21 mouse cellular contexts compared by ENCODE assay signal in the genomic region with DNA sequence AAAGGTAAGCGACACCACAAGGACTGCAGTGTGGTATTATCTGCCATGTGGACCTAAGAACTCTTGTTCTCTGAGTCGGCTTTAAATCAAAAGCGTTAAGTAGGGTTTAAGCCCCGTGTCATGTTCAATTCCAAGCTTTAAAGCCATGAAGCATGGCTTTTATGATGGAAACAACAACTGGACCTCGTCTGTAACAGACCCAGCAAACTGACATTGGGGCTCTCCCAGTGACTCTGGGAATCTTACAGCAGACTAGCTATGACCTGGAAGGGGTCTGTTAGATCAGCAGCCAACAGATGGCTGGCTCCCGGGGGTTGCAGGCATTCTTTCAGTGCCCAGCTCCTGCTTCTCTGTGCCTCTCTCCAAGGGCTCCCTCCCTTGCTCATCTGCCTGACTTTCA.
A peak's percentile ranks its signal among the peaks of the same experiment; 100 is the strongest.
DNase-seq lines count a peak whose midpoint lies in the region; ATAC-seq and TF ChIP-seq lines count a peak whose summit lies in the region.
"Had no signal": no experiment of that assay in that cellular context is flagged by ENCODE, and none has a peak within 500 bp of the region (broad histone marks: within the 10 kb centered on the region; RNA-seq: fewer than 3 reads in every experiment).

No protein-coding gene starts in this region.

- no peak for TF ChIP-seq CTCF in kidney, postnatal 0 days (IDR thresholded peaks at IDR 0.05; ENCODE audit: low read depth)
- TF ChIP-seq CTCF in kidney, adult 2 months (conservative IDR thresholded peaks at IDR 0.05; ENCODE audit: insufficient read depth, insufficient read length, low read depth, low read length) = no peak
- no peak for TF ChIP-seq CTCF in stomach, postnatal 0 days (IDR thresholded peaks at IDR 0.05; ENCODE audit: low read depth)

- no peak for ATAC-seq in kidney, postnatal 0 days (replicated peaks; ENCODE audit: low FRiP score, low read depth)
- ATAC-seq in midbrain, embryonic 13.5 days = 0 out of 2 replicates have a peak, but pooled peaks have one; percentile 20
- 0 out of 2 replicates have a peak, but pooled peaks have one; percentile 31 for ATAC-seq in limb, embryonic 12.5 days (ENCODE audit: insufficient number of reproducible peaks, insufficient read depth, low FRiP score, low TSS enrichment, low read depth)
- no peak for ATAC-seq in stomach, postnatal 0 days (ENCODE audit: low FRiP score, low TSS enrichment)
- no peak for ATAC-seq in kidney, embryonic 16.5 days (ENCODE audit: low FRiP score, low TSS enrichment)
- ATAC-seq: hindbrain, postnatal 0 days had no signal

- no peaks in the 10 kb centered on the region for H3K4me1 ChIP-seq in kidney, postnatal 0 days (replicated peaks; ENCODE audit: insufficient read depth, low read length)
- no peaks in the 10 kb centered on the region for H3K4me1 ChIP-seq in kidney, adult 2 months (ENCODE audit: control insufficient read depth, insufficient read depth, low read length)
- peaks cover 10% of the 10 kb centered on the region for H3K4me1 ChIP-seq in midbrain, embryonic 13.5 days (replicated peaks)
- H3K4me1 ChIP-seq in midbrain, embryonic 10.5 days = peaks cover 22% of the 10 kb centered on the region
- peaks cover 16% of the 10 kb centered on the region; the same call in 1 of the 2 replicates for H3K4me1 ChIP-seq in limb, embryonic 12.5 days (replicated peaks)
- 0 out of 2 replicates have a peak, but pooled peaks cover 2% of the 10 kb centered on the region for H3K4me1 ChIP-seq in stomach, postnatal 0 days (replicated peaks; ENCODE audit: control insufficient read depth, insufficient read depth)
- 0 out of 2 replicates have a peak, but pooled peaks cover 10% of the 10 kb centered on the region for H3K4me1 ChIP-seq in kidney, embryonic 16.5 days (ENCODE audit: insufficient read depth, low read length)
- H3K4me1 ChIP-seq: liver, embryonic 13.5 days had no signal

- DNase-seq in kidney, postnatal 0 days (ENCODE audit: low spot score) = peak; percentile 65
- no peak for DNase-seq in kidney, adult 2 months
- DNase-seq in midbrain, embryonic 10.5 days (ENCODE audit: low spot score) = no peak
- DNase-seq in stomach, postnatal 0 days (ENCODE audit: low spot score) = no peak
- no peak for DNase-seq in frontal cortex, postnatal 10 days (ENCODE audit: low spot score in 2 of 2)
- DNase-seq: cerebellum, adult 2 months; gastrocnemius, postnatal 14 days; heart, adult 2 months; kidney, adult 9 months; liver, embryonic 13.5 days; right cerebral cortex, postnatal 4 days; thymus, adult 18-20 months; thymus, postnatal 4 days had no signal

- no peaks in the 10 kb centered on the region for H3K27me3 ChIP-seq in kidney, postnatal 0 days (ENCODE audit: insufficient read depth, low read length)
- H3K27me3 ChIP-seq in kidney, adult 2 months (replicated peaks; ENCODE audit: control insufficient read depth, insufficient read depth, low read length) = no peaks in the 10 kb centered on the region; the same call in 1 of the 2 replicates
- peaks cover 87% of the 10 kb centered on the region for H3K27me3 ChIP-seq in midbrain, embryonic 13.5 days
- peaks cover 74% of the 10 kb centered on the region for H3K27me3 ChIP-seq in midbrain, embryonic 10.5 days (ENCODE audit: low read depth, poor library complexity, severe bottlenecking)
- peaks cover 35% of the 10 kb centered on the region for H3K27me3 ChIP-seq in limb, embryonic 12.5 days
- no peaks in the 10 kb centered on the region for H3K27me3 ChIP-seq in stomach, postnatal 0 days (ENCODE audit: control insufficient read depth, insufficient read depth, low read length)
- H3K27me3 ChIP-seq in kidney, embryonic 16.5 days (ENCODE audit: insufficient read depth, low read length) = no peaks in the 10 kb centered on the region
- H3K27me3 ChIP-seq: heart, embryonic 15.5 days; liver, embryonic 13.5 days; lung, embryonic 15.5 days had no signal

- H3K36me3 ChIP-seq in kidney, postnatal 0 days (ENCODE audit: insufficient read depth, low read length) = no peaks in the 10 kb centered on the region
- H3K36me3 ChIP-seq in kidney, adult 2 months (ENCODE audit: control insufficient read depth, insufficient read depth, low read length) = no peaks in the 10 kb centered on the region
- H3K36me3 ChIP-seq in midbrain, embryonic 13.5 days = no peaks in the 10 kb centered on the region
- no peaks in the 10 kb centered on the region for H3K36me3 ChIP-seq in midbrain, embryonic 10.5 days
- no peaks in the 10 kb centered on the region for H3K36me3 ChIP-seq in limb, embryonic 12.5 days
- H3K36me3 ChIP-seq in stomach, postnatal 0 days (ENCODE audit: control insufficient read depth, insufficient read depth, low read length) = no peaks in the 10 kb centered on the region
- H3K36me3 ChIP-seq in kidney, embryonic 16.5 days (ENCODE audit: insufficient read depth, low read length) = no peaks in the 10 kb centered on the region
- H3K36me3 ChIP-seq: forebrain, embryonic 12.5 days; heart, embryonic 15.5 days; liver, embryonic 13.5 days; lung, embryonic 15.5 days had no signal

- 0 out of 2 replicates have a peak overlapping the region, but pooled peaks have one; percentile 13 for H3K27ac ChIP-seq in kidney, postnatal 0 days
- H3K27ac ChIP-seq in kidney, adult 2 months (ENCODE audit: insufficient read depth, low read depth, low read length) = no peak overlapping the region
- no peak overlapping the region for H3K27ac ChIP-seq in midbrain, embryonic 13.5 days
- no peak overlapping the region for H3K27ac ChIP-seq in midbrain, embryonic 10.5 days (replicated peaks)
- no peak overlapping the region for H3K27ac ChIP-seq in limb, embryonic 12.5 days
- H3K27ac ChIP-seq in stomach, postnatal 0 days (replicated peaks) = peak overlapping the region; percentile 58; the same call in 1 of the 2 replicates
- H3K27ac ChIP-seq in kidney, embryonic 16.5 days (ENCODE audit: low read length) = no peak overlapping the region
- H3K27ac ChIP-seq: forebrain, embryonic 12.5 days; heart, adult 2 months; hindbrain, postnatal 0 days; liver, embryonic 13.5 days; lung, embryonic 15.5 days; macrophage had no signal

- 40% methylated on average over 6 of the region's 6 CpGs for WGBS in kidney, postnatal 0 days
- 63% methylated on average over 6 of the region's 6 CpGs for WGBS in kidney, adult 2 months
- 11% methylated on average over 6 of the region's 6 CpGs for WGBS in midbrain, embryonic 13.5 days
- 43% methylated on average over 6 of the region's 6 CpGs for WGBS in midbrain, embryonic 10.5 days
- 25% methylated on average over 6 of the region's 6 CpGs for WGBS in limb, embryonic 12.5 days
- 33% methylated on average over 6 of the region's 6 CpGs for WGBS in stomach, postnatal 0 days
- 36% methylated on average over 6 of the region's 6 CpGs for WGBS in kidney, embryonic 16.5 days

- no peak for TF ChIP-seq POLR2A in kidney, adult 2 months (IDR thresholded peaks at IDR 0.05; ENCODE audit: low read depth, low read length)

- no peak overlapping the region for H3K4me3 ChIP-seq in kidney, postnatal 0 days (replicated peaks; ENCODE audit: low read depth, low read length)
- no peak overlapping the region for H3K4me3 ChIP-seq in kidney, adult 2 months (ENCODE audit: insufficient read depth, low read depth, low read length)
- no peak overlapping the region for H3K4me3 ChIP-seq in midbrain, embryonic 13.5 days (replicated peaks)
- H3K4me3 ChIP-seq in midbrain, embryonic 10.5 days = no peak overlapping the region
- no peak overlapping the region for H3K4me3 ChIP-seq in limb, embryonic 12.5 days (replicated peaks)
- no peak overlapping the region for H3K4me3 ChIP-seq in stomach, postnatal 0 days (ENCODE audit: low read depth, low read length)
- no peak overlapping the region for H3K4me3 ChIP-seq in kidney, embryonic 16.5 days (ENCODE audit: low read length)
- H3K4me3 ChIP-seq: forebrain, embryonic 12.5 days; heart, adult 2 months; heart, embryonic 15.5 days; liver, embryonic 13.5 days; lung, embryonic 15.5 days had no signal

- H3K9me3 ChIP-seq in kidney, postnatal 0 days (replicated peaks; ENCODE audit: low read length) = no peaks in the 10 kb centered on the region
- no peaks in the 10 kb centered on the region for H3K9me3 ChIP-seq in midbrain, embryonic 13.5 days
- no peaks in the 10 kb centered on the region for H3K9me3 ChIP-seq in midbrain, embryonic 10.5 days (replicated peaks)
- H3K9me3 ChIP-seq in limb, embryonic 12.5 days = no peaks in the 10 kb centered on the region
- no peaks in the 10 kb centered on the region for H3K9me3 ChIP-seq in stomach, postnatal 0 days (ENCODE audit: control insufficient read depth, low read length)
- H3K9me3 ChIP-seq in kidney, embryonic 16.5 days (ENCODE audit: low read length) = no peaks in the 10 kb centered on the region
- H3K9me3 ChIP-seq: forebrain, embryonic 12.5 days; heart, embryonic 15.5 days; liver, embryonic 13.5 days; lung, embryonic 15.5 days had no signal

- no peak overlapping the region for H3K9ac ChIP-seq in kidney, postnatal 0 days (ENCODE audit: low read depth, low read length)
- H3K9ac ChIP-seq in midbrain, embryonic 13.5 days (replicated peaks) = no peak overlapping the region
- H3K9ac ChIP-seq in limb, embryonic 12.5 days (replicated peaks) = no peak overlapping the region
- H3K9ac ChIP-seq in stomach, postnatal 0 days (ENCODE audit: low read length) = no peak overlapping the region
- H3K9ac ChIP-seq in kidney, embryonic 16.5 days (replicated peaks; ENCODE audit: low read length) = no peak overlapping the region
- H3K9ac ChIP-seq: forebrain, embryonic 12.5 days; heart, embryonic 15.5 days; liver, embryonic 13.5 days; lung, embryonic 15.5 days had no signal

- TF ChIP-seq EP300 in stomach, postnatal 0 days (optimal IDR thresholded peaks at IDR 0.05) = no peak

- H3K4me2 ChIP-seq in kidney, postnatal 0 days (ENCODE audit: low read length) = no peak overlapping the region
- H3K4me2 ChIP-seq in midbrain, embryonic 13.5 days (replicated peaks) = no peak overlapping the region
- H3K4me2 ChIP-seq in limb, embryonic 12.5 days = no peak overlapping the region
- no peak overlapping the region for H3K4me2 ChIP-seq in stomach, postnatal 0 days (replicated peaks; ENCODE audit: low read depth)
- no peak overlapping the region for H3K4me2 ChIP-seq in kidney, embryonic 16.5 days (replicated peaks; ENCODE audit: low read depth, low read length)
- H3K4me2 ChIP-seq: forebrain, embryonic 12.5 days; heart, embryonic 15.5 days; liver, embryonic 13.5 days; lung, embryonic 15.5 days had no signal

Comparison
In these comparisons a context has a peak if more than half of its experiments do, and no peak if none do; other contexts are left out.
1. H3K27ac ChIP-seq: peak in kidney, postnatal 0 days (single experiment) and stomach, postnatal 0 days (single experiment); none in kidney, adult 2 months (single experiment), midbrain, embryonic 13.5 days (single experiment), midbrain, embryonic 10.5 days (single experiment), limb, embryonic 12.5 days (single experiment) and kidney, embryonic 16.5 days (single experiment).
2. ATAC-seq: peak in midbrain, embryonic 13.5 days (single experiment) and limb, embryonic 12.5 days (single experiment); none in kidney, postnatal 0 days (single experiment), stomach, postnatal 0 days (single experiment) and kidney, embryonic 16.5 days (single experiment).